Mouse (Mus musculus) layer of hippocampus, postnatal 10 days (tissue): ENCODE data around the gene Morn3. TPM values are rescaled to one million over a fixed set of nuclear protein-coding genes. Genes with fewer than 3 reads are reported as not detected.
"Not testable (repeated sequence)": the region's sequence is repeated elsewhere in the genome, so short reads cannot be mapped to it uniquely, and the experiment has no call there.

Experiments
- DNase-seq, 2 experiments: peaks; one replicate each; pipeline ENCODE4 v3.0.0; 2021; ENCODE audit warnings: low spot score in 2 of 2
- long read RNA-seq: library from polyadenylated mRNA; stranded (forward); transcript quantifications from one replicate; pipeline ENCODE4 v2.0.0, GENCODE M21; 2023
- total RNA-seq, 2 experiments: library from RNA; stranded (reverse); gene quantifications; 2 replicates each; pipeline ENCODE4 v1.2.3; 2021

Gene Morn3
- under 1 TPM; 0.51 to 0.85 TPM for total RNA-seq
- long read RNA-seq: 0 reads

DNA sequence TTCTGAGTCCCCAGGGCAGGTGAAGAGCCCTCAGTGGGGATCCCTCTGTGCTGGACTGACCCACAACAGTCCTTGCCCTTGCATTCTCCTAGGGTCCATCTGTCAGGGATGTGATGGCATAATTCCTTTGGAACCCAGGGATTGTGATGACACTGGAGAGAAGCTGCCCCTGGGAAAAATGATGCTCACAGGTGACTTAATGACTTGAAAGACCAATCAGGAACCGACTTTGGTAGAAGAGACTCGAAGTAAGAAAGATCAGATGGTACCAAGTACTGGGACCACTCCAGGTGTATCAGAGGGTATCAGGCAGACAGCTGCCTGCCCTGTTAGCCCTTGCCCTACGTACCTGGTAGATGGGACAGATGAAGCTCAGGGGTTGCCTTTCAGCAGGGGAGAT, at the start of gene Morn3:
Gene Morn3, minus strand, starts transcription at position 101 of the 400 bp plus-strand sequence.
- no peak for DNase-seq

- no peak for DNase-seq
Measured at GRCm38 (mm10) chr5:123096299-123096698, 49.5 kb upstream of the Morn3 start.

DNA sequence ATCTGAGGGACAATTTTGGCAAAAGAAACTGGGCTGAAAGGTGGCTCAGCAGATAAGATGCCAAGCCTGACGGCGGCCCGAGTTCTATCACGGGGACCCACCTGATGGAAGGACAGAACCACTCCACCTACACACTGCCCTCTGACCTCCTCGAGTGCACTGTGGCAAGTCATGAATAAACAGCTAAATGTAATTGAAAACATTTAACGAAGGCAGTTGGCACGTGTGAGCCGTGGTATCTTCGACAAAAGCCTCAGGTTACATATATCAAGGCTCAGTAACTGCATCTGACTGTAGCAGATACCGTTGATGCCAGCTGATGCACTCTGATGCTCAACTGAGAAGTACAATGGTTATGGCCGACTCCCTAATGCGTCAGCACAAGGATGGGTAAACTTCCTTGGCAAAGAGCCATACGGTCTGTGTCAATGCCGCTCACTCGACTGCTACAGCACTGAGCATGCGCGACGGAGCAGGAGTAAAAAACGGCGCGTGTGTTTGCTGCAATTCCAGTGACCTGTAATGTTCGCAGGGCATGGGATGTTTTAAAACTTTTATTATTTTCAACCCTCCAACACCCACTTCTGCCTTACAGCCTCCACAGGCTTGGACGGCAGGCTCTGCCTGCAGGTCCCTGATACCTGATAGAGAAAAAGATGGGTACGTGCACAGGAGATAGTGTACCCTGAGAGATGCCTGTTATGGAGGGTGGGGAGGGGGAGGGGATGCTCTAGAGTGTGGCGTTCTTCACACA, 47.6 kb upstream of the Morn3 start:
- peak in 1 of 2 experiments; percentile 30 for DNase-seq

DNA sequence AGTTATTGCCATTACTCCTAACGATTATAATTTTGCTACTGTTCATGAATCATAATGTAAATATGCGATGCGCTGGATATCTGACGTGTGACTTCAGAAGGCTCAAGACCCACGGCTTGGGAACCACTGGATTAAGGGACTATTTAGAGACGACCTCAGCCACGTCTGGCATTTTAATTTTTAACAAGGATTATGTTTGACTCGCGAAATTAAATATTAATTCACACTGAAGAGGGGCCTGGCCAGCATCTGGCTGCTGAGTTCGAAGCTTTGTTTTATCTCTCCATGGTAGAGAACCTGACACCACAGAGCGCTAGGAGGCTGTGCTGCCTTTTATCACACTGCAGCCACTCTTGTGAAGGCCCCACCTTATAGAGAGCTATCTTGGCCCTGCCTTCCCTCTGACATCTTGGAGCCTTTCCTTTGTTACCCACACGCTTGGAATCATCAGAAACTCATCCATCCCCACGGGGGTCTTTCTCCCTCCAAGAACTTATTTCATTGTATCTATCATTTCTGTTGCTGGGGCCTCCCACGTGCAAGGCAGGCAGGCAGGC, 46.3 kb upstream of the Morn3 start:
- no peak for DNase-seq

DNA sequence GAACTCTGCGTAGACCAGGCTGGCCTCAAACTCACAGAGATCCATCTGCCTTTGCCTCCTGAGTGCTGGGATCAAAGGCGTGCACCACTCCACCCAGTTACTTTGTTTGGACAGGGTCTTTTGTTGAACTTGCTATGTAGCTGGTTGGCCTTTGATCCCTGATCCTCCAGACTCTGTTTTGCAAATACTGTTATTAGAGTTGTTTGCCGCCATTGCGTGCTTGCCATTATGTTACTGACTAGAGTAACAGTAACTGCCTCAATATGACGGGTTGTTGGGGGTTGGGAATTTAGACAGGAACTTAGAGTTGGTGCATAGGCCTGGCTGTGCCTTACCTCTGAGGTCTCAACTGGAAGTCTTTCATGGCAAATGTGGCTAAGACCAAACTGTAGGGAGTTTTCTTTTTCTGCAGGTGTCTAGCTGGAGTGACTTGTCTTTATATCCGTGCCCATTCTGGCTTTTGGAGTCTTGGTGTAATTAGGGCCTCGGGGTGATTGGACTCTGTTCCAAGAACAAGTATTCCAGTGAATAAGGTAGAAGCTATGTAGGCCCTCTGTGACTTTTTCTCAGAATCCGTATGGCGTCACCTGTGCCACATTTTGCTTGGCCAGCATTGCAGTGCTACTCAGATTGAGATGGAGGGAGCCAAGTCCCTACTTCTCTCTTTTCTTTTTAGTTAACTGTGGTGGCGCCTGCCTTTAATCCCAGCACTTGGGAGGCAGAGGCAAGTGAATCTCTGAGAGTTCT, 43.9 kb upstream of the Morn3 start:
- no peak for DNase-seq

DNA sequence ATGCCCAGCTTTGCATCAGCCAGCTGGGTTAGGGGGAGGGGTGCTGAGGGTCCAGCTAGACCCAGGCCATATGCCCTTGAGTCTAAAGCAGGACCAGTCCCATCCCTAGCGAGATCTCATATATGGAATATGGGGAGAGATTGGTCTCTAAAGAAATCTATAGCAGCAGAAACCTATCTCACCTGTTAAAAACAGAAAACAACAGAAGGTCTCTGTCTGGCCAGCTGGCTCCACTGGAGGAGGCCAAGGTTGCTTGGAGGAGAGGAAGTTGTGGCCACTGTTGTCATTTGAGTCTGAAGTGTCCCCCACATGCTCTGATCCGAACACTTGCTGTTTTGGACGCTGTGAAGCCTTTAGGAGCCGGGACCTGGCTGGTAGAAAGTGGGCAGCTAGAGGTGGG, 42.0 kb upstream of the Morn3 start:
- DNase-seq: no peak

- DNase-seq: no peak
Measured at GRCm38 (mm10) chr5:123086501-123086900, 39.7 kb upstream of the Morn3 start.

DNA sequence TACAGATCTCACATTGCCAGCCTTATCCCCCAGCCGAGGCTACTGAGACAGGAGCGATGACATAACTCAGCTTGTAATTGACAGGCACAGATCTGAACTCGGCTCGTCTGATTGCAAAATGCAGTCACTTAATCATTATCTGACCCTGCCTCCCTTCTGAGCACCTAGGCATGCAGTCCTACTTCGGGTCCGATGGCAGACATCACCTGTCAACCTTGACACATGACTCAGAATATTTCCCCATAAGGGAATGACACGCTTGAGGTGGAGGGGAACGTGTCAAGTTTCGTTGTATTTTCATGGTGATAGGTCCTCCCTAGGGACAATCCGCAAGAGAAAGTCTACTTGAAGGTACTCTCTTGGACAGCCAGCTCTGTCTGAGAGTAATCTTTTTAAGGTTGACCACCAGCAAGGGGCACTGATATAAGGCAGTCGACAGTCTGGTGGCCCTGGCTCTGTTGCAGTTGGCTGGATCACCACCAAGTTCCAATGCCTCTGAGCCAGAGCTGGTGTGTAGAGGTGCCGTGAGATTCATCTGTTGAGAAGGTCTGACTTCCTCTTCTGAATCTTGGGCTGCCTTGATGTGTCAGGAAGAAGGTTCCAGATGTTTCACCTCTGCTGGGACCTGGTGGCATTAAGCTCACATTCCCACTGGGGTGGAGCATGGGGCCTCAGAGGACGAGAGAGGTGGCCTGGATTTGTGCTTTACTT, 36.7 kb upstream of the Morn3 start:
- no peak for DNase-seq

DNA sequence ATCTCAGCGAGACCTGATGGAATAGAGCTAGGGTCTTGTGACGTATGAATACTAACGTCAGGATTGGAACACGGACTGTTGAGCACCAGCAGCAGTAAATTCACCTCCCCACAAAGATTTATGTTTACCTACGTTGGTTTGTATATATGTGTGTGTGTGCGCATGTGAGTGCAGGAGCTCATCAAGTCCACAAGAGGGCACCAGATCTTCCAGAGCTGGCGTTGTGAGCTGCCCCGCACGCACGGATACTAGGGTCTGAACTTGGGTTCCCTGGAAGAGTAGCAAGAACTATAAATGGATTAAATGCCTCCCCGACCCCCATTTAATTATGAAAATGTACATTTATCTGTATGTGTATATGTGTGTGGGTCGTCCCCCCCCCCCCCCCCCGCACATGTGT, 33.7 kb upstream of the Morn3 start:
- no peak for DNase-seq

GRCm38 (mm10) chr5:123080041-123080440, 33.2 kb upstream of the Morn3 start:
- no peak for DNase-seq

DNA sequence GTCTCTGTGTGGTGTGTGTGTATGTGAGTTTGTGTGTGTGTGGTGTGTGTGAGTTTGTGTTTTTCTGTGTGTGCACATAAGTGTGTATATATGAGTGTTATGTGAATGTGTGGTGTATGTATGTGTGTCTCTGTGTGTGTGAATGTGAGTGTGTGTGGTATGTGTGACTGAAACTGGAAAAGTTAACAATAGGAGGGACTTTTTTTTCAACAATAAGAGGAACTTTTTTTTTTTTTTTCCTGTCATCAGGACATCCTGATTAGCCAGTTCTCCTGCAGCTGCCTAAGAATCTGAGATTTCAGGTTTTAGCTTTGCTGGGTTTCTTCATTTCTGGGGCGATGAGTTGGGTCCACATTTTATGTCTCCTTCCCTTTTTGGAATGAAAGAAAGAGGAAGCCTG, 32.8 kb upstream of the Morn3 start:
- no peak for DNase-seq

GRCm38 (mm10) chr5:123076419-123077281, 29.8 kb upstream of the Morn3 start:
- DNase-seq: no peak

DNA sequence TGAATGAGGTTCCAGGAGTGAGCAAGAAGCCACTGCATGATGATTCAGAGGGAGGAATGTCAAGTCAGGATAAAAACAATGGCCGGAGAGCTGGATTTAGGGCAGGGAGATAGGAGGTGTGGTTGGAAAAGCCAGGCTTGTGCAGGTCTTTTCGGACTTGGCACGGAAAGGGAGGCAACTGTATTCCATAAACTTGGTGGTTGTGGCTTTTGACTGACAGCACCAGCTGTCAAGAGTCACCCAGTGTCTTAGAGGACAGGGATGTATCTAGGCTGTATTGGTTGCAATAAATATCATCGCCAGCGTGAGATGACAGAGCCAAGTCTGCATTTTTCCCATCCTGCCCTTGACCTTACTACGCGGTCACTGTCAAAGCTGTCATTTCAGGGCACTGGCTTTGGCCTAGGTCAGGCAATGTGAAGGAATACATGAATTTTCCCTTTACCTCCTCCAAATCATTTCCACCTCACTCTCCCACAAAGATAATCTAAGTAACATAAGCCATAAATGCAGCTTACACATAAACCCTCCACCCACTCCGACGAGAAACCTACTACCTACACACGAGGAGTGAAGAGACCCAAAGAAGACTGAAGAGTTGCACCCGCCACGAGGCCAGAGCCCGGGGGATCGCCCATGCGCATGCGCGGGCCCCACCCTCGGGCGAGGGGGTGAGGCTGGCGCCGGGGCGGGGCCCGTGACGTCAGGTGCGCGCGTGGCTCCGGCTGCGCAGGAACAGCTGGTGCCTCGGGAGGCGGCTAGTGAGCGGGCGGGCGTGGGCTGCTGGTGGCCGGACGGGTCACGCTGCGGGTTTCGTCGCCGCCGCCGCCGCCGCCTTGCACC, 29.0 kb upstream of the Morn3 start:
- peak; percentile 88 to 95 for DNase-seq

- no peak for DNase-seq
Measured at GRCm38 (mm10) chr5:123068714-123069113, 21.9 kb upstream of the Morn3 start.

DNA sequence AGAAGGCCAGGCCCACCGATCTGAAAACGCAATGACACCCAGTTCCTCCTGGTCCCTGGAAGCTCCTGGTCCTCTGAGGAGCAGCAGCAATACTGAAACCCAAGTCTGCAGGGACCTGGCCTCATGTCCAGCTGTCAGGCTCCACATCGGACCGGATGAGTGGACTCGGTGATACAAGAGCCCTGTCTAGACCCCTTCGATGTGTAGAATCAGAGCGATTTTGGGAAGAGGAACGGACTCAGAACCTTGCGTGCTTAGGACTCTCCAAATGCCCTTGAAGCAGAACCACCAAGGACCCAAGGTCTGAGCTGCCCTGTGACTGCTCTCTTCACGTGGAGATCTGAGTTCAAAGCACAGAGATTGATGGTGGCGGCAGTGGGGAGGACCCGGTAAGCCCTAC, 21.3 kb upstream of the Morn3 start, which contains the start of gene Tmem120b:
Gene Tmem120b, plus strand, starts transcription at position 301 of the 400 bp plus-strand sequence.
- DNase-seq: no peak

DNA sequence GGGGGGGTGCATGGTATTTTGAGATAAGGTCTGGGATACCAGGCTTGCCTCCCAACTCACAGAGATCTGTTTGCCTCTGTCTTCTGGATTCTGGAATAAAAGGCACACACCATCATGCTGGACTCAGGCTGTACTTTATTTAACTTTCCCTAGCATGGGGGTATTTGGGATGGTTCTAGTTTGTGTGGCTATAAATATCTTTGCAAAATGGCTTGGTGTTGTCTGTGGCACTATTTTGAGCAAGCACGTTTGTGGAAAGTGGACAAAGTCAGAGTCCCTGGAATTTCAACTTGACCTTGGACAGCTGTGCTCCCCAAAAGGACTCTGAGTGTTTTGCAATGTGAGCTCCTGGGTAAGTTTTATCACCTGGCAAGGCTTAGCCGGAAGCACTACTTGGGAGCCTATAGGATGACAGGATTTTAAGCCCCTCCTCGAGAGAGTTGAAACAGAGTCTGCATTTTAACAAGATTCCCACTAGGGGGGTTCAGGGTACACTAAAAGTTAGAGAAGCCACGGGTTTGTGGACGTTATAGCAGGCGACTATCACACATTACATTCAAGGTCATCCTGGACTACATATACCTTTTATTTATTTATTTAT, 20.7 kb upstream of the Morn3 start:
- no peak for DNase-seq

- peak; percentile 69 to 77 for DNase-seq
Measured at GRCm38 (mm10) chr5:123064207-123064606, 17.4 kb upstream of the Morn3 start.

- no peak for DNase-seq
Measured at GRCm38 (mm10) chr5:123063141-123063540, 16.3 kb upstream of the Morn3 start.

GRCm38 (mm10) chr5:123061402-123061749, 14.6 kb upstream of the Morn3 start:
- DNase-seq: not testable (repeated sequence)
